Mouse (Mus musculus) hindbrain, embryonic 11.5 days (tissue): ENCODE results near the gene Cenpe. TPM values are rescaled to one million over a fixed set of nuclear protein-coding genes. Genes with fewer than 3 reads are reported as not detected.

ENCODE experiments used
- ATAC-seq: fragments of 200-750 bp; cut with Nextera tagmentation; 2 replicates; pipeline ENCODE4 v1.8.0; 2017; ENCODE audit warnings: mild to moderate bottlenecking, moderate TSS enrichment, moderate library complexity; ENCODE audit not compliant: low FRiP score
- DNase-seq: peaks from one replicate; pipeline ENCODE4 v3.0.0-alpha.2; 2015; ENCODE audit warnings: low spot score
- H3K27ac ChIP-seq: fragments of 300-500 bp; sonication (generic); 2 replicates; pipeline ENCODE4 v1.5.1; 2014; ENCODE audit warnings: mild to moderate bottlenecking, low read depth, low read length
- H3K27me3 ChIP-seq: fragments of 300-500 bp; sonication (generic); 2 replicates; pipeline ENCODE4 v1.6.1; 2014; ENCODE audit warnings: mild to moderate bottlenecking, low read length, moderate library complexity, mixed read lengths; ENCODE audit not compliant: control insufficient read depth, insufficient read depth
- H3K36me3 ChIP-seq: fragments of 300-500 bp; sonication (generic); 2 replicates; pipeline ENCODE4 v1.6.1; 2014; ENCODE audit warnings: mild to moderate bottlenecking, low read length, moderate library complexity, mixed read lengths; ENCODE audit not compliant: control insufficient read depth, insufficient read depth
- H3K4me1 ChIP-seq: fragments of 300-500 bp; sonication (generic); replicated peaks from 2 replicates; pipeline ENCODE4 v1.6.1; 2014; ENCODE audit warnings: low read length, mixed read lengths; ENCODE audit not compliant: control insufficient read depth, insufficient read depth
- H3K4me2 ChIP-seq: fragments of 300-500 bp; sonication (generic); replicated peaks from 2 replicates; pipeline ENCODE4 v1.6.1; 2014; ENCODE audit warnings: mild to moderate bottlenecking, low read depth, low read length
- H3K4me3 ChIP-seq: fragments of 300-500 bp; sonication (generic); 2 replicates; pipeline ENCODE4 v1.5.1; 2014; ENCODE audit warnings: low read depth, low read length
- H3K9ac ChIP-seq: fragments of 300-500 bp; sonication (generic); 2 replicates; pipeline ENCODE4 v1.6.1; 2014; ENCODE audit warnings: low read depth, low read length
- H3K9me3 ChIP-seq: fragments of 300-500 bp; sonication (generic); 2 replicates; pipeline ENCODE4 v1.6.1; 2016; ENCODE audit warnings: low read length; ENCODE audit not compliant: control insufficient read depth
- WGBS: fragments of 180-500 bp; shearing (Covaris S2); extraction: QIAGEN DNeasy Blood & Tissue Kit; methylation state at CpG from one replicate; pipeline ENCODE4 v1.1.7; 2014; 5-methylcytosine and 5-hydroxymethylcytosine counted together
- polyA plus RNA-seq: library from polyadenylated mRNA; unstranded; fragments of >200 nt; fragmentation: Nextera tagmentation; extraction: Ambion mirVana; gene quantifications from 2 replicates; pipeline ENCODE4 v1.2.1, GENCODE M21; 2014

The Cenpe gene
- polyA plus RNA-seq, 1 experiment from 2014 or later: 43.5 TPM

- 94% methylated on average over 3 of the region's 3 CpGs for WGBS
- H3K27ac ChIP-seq: no peak overlapping the region
- peaks cover 5% of the 10 kb centered on the region; the same call in 1 of the 2 replicates for H3K36me3 ChIP-seq
- H3K4me1 ChIP-seq: no peaks in the 10 kb centered on the region
- no peak overlapping the region for H3K4me2 ChIP-seq
- no peaks in the 10 kb centered on the region for H3K9me3 ChIP-seq
- no peak overlapping the region for H3K9ac ChIP-seq
- no peaks in the 10 kb centered on the region for H3K27me3 ChIP-seq
- no peak for ATAC-seq
- DNase-seq: no peak
- H3K4me3 ChIP-seq: no peak overlapping the region
Measured at GRCm38 (mm10) chr3:135232462-135232861, 20.1 kb downstream of the Cenpe start.

- H3K9me3 ChIP-seq: no peaks in the 10 kb centered on the region
- H3K27me3 ChIP-seq: no peaks in the 10 kb centered on the region
- H3K27ac ChIP-seq: no peak overlapping the region
- ATAC-seq: no peak
- H3K9ac ChIP-seq: no peak overlapping the region
- peaks cover 4% of the 10 kb centered on the region; the same call in 1 of the 2 replicates for H3K36me3 ChIP-seq
- peak; percentile 41 for DNase-seq
- H3K4me1 ChIP-seq: no peaks in the 10 kb centered on the region
- H3K4me2 ChIP-seq: no peak overlapping the region
- no peak overlapping the region for H3K4me3 ChIP-seq
Measured at GRCm38 (mm10) chr3:135245733-135246132, 33.4 kb downstream of the Cenpe start.

GRCm38 (mm10) chr3:135246828-135247227, 34.5 kb downstream of the Cenpe start:
- Histone ChIP-seq H3K36me3 (peaks cover 4% of the 10 kb centered on the region; the same call in 1 of the 2 replicates), H3K4me1 (no peaks in the 10 kb centered on the region), H3K27ac (no peak overlapping the region), H3K9me3 (no peaks in the 10 kb centered on the region), H3K4me3 (no peak overlapping the region), H3K4me2 (no peak overlapping the region), H3K9ac (no peak overlapping the region), H3K27me3 (no peaks in the 10 kb centered on the region)
- DNase-seq (no peak), ATAC-seq (no peak)
- WGBS: 93% methylated on average over 6 of the region's 6 CpGs

GRCm38 (mm10) chr3:135249104-135249503, 36.8 kb downstream of the Cenpe start:
- 81% methylated on average over 6 of the region's 6 CpGs for WGBS
- H3K36me3 ChIP-seq: peaks cover 4% of the 10 kb centered on the region; the same call in 1 of the 2 replicates

GRCm38 (mm10) chr3:135251825-135252224, 39.5 kb downstream of the Cenpe start:
- H3K4me1 ChIP-seq: no peaks in the 10 kb centered on the region
- no peak overlapping the region for H3K4me3 ChIP-seq
- H3K9ac ChIP-seq: no peak overlapping the region
- DNase-seq: no peak
- H3K27me3 ChIP-seq: no peaks in the 10 kb centered on the region
- H3K4me2 ChIP-seq: no peak overlapping the region
- 94% methylated on average over 6 of the region's 6 CpGs for WGBS
- no peak overlapping the region for H3K27ac ChIP-seq
- H3K36me3 ChIP-seq: peaks cover 11% of the 10 kb centered on the region; the same call in 1 of the 2 replicates
- no peaks in the 10 kb centered on the region for H3K9me3 ChIP-seq
- ATAC-seq: no peak

More at GRCm38 (mm10) chr3:135249104-135249503, 36.8 kb downstream of the Cenpe start:
- no peak overlapping the region for H3K27ac ChIP-seq
- no peaks in the 10 kb centered on the region for H3K27me3 ChIP-seq
- H3K9me3 ChIP-seq: no peaks in the 10 kb centered on the region
- no peak overlapping the region for H3K4me2 ChIP-seq
- no peak overlapping the region for H3K9ac ChIP-seq
- DNase-seq (no peak), ATAC-seq (peak; percentile 76)
- no peaks in the 10 kb centered on the region for H3K4me1 ChIP-seq
- no peak overlapping the region for H3K4me3 ChIP-seq

GRCm38 (mm10) chr3:135254784-135255183, 42.4 kb downstream of the Cenpe start:
- Histone ChIP-seq H3K9ac (no peak overlapping the region), H3K4me3 (no peak overlapping the region), H3K4me1 (no peaks in the 10 kb centered on the region), H3K27ac (no peak overlapping the region), H3K27me3 (no peaks in the 10 kb centered on the region), H3K36me3 (0 out of 2 replicates have a peak, but pooled peaks cover 10% of the 10 kb centered on the region), H3K9me3 (no peaks in the 10 kb centered on the region), H3K4me2 (no peak overlapping the region)
- ATAC-seq: no peak
- DNase-seq: no peak

GRCm38 (mm10) chr3:135258919-135259318, 46.6 kb downstream of the Cenpe start:
- WGBS: 92% methylated on average over 10 of the region's 10 CpGs
- Histone ChIP-seq H3K36me3 (0 out of 2 replicates have a peak, but pooled peaks cover 14% of the 10 kb centered on the region), H3K27ac (no peak overlapping the region), H3K9me3 (no peaks in the 10 kb centered on the region), H3K4me2 (no peak overlapping the region), H3K4me1 (no peaks in the 10 kb centered on the region), H3K4me3 (no peak overlapping the region), H3K27me3 (no peaks in the 10 kb centered on the region), H3K9ac (no peak overlapping the region)
- ATAC-seq (no peak), DNase-seq (no peak)

- Histone ChIP-seq H3K4me2 (no peak overlapping the region), H3K9ac (no peak overlapping the region), H3K27ac (no peak overlapping the region), H3K9me3 (no peaks in the 10 kb centered on the region), H3K36me3 (0 out of 2 replicates have a peak, but pooled peaks cover 16% of the 10 kb centered on the region), H3K27me3 (no peaks in the 10 kb centered on the region), H3K4me1 (no peaks in the 10 kb centered on the region), H3K4me3 (no peak overlapping the region)
- no peak for DNase-seq
- ATAC-seq: no peak
- WGBS: 89% methylated on average over 7 of the region's 7 CpGs
Measured at GRCm38 (mm10) chr3:135260233-135260632, 47.9 kb downstream of the Cenpe start.

- 90% methylated on average over 5 of the region's 5 CpGs for WGBS
- peaks cover 5% of the 10 kb centered on the region; the same call in 1 of the 2 replicates for H3K36me3 ChIP-seq
Measured at GRCm38 (mm10) chr3:135268616-135269015, 56.3 kb downstream of the Cenpe start.

More at GRCm38 (mm10) chr3:135268616-135269015, 56.3 kb downstream of the Cenpe start:
- DNase-seq (no peak), ATAC-seq (no peak)
- Histone ChIP-seq H3K9me3 (no peaks in the 10 kb centered on the region), H3K4me1 (no peaks in the 10 kb centered on the region), H3K4me2 (no peak overlapping the region), H3K9ac (no peak overlapping the region), H3K27ac (no peak overlapping the region), H3K27me3 (no peaks in the 10 kb centered on the region), H3K4me3 (no peak overlapping the region)
